Mouse (Mus musculus) E14TG2a.4 (cell line): ENCODE data around the gene Itm2c.

Source experiments
- CTCF ChIP-seq: conservative IDR thresholded peaks from 2 replicates; pipeline ENCODE4 v1.5.1; 2014; ENCODE audit warnings: low read length
- POU5F1 ChIP-seq: IDR thresholded peaks from 2 replicates; pipeline ENCODE4 v1.6.1; 2014; ENCODE audit warnings: low read length, borderline replicate concordance

DNA sequence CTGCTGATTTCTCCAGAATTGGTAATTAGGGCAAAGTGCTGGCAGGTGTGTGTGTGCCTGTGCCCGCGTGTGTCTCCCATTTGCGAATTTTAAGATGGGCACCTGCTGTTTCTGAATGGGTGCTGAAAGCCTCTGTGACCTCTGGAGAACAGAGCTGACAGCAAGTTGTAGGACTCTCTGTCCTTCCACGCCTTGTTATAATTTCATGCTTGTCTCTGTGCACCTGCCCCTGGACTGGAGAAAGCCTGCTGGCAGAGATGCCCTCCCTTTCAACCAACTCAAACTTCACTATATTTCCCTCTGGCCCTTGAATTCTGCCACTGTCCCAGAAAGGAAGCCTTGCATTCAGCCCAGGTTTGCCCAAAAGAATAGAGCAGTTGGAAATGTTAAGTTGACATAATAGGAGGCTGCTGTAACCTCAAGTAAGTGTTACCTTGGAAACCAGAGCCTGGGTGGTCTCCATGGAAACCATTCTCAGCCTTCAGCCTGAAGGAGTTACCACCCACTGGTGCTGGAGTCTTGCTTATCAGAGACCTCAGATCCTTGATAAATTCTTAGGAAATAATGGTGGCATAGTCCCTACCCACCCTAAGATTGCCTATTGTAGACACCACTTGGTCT is 22.9 kb downstream of the Itm2c start:
- TF ChIP-seq CTCF (no peak), POU5F1 (no peak)
